Mouse (Mus musculus) ES-Bruce4 (cell line): ENCODE measurements around the gene Polr1c. TPM values are rescaled to one million over a fixed set of nuclear protein-coding genes. Genes with fewer than 3 reads are reported as not detected.

ENCODE experiments used
- H3K27ac ChIP-seq: 2 replicates; pipeline ENCODE4 v1.5.1; 2012; ENCODE audit warnings: low read length, inconsistent platforms; ENCODE audit not compliant: insufficient read depth
- H3K27me3 ChIP-seq: 2 replicates; pipeline ENCODE4 v1.6.1; 2012; ENCODE audit warnings: mild to moderate bottlenecking, low read length, inconsistent platforms; ENCODE audit not compliant: control insufficient read depth, poor library complexity, insufficient read depth, severe bottlenecking
- H3K36me3 ChIP-seq: 2 replicates; pipeline ENCODE4 v1.6.1; 2012; ENCODE audit warnings: inconsistent platforms, mild to moderate bottlenecking, low read length, moderate library complexity; ENCODE audit not compliant: control insufficient read depth, poor library complexity, insufficient read depth, severe bottlenecking
- H3K4me1 ChIP-seq: one replicate; pipeline ENCODE4 v1.8.1; 2011; ENCODE audit warnings: low read length; ENCODE audit not compliant: control insufficient read depth, insufficient read depth
- H3K4me3 ChIP-seq: 2 replicates; pipeline ENCODE4 v1.5.1; 2011; ENCODE audit warnings: low read depth, mild to moderate bottlenecking, low read length
- H3K9ac ChIP-seq: 2 replicates; pipeline ENCODE4 v1.6.1; 2012; ENCODE audit warnings: low read depth, mild to moderate bottlenecking, inconsistent platforms; ENCODE audit not compliant: poor library complexity, severe bottlenecking
- H3K9me3 ChIP-seq: replicated peaks from 2 replicates; pipeline ENCODE4 v1.6.1; 2012; ENCODE audit warnings: mild to moderate bottlenecking, low read length, inconsistent platforms; ENCODE audit not compliant: control insufficient read depth, poor library complexity, insufficient read depth, severe bottlenecking
- CTCF ChIP-seq: IDR thresholded peaks from one replicate; pipeline ENCODE4 v1.8.1; 2011; ENCODE audit warnings: low read depth, low read length
- EP300 ChIP-seq: IDR thresholded peaks from 2 replicates; pipeline ENCODE4 v1.6.1; 2011; ENCODE audit warnings: low read depth, low read length; ENCODE audit not compliant: insufficient read depth
- POLR2A ChIP-seq: IDR thresholded peaks from one replicate; pipeline ENCODE4 v1.8.1; 2011; ENCODE audit warnings: low read length; ENCODE audit not compliant: insufficient read depth
- polyA plus RNA-seq: library from polyadenylated mRNA; stranded (reverse); fragments of >200 nt; gene quantifications from 2 replicates; pipeline ENCODE4 v1.2.4, GENCODE M21; 2011; ENCODE audit warnings: low read depth; ENCODE audit not compliant: missing spikeins, insufficient read depth, insufficient read length

Polr1c gene
- polyA plus RNA-seq, 1 experiment = 106 TPM

DNA sequence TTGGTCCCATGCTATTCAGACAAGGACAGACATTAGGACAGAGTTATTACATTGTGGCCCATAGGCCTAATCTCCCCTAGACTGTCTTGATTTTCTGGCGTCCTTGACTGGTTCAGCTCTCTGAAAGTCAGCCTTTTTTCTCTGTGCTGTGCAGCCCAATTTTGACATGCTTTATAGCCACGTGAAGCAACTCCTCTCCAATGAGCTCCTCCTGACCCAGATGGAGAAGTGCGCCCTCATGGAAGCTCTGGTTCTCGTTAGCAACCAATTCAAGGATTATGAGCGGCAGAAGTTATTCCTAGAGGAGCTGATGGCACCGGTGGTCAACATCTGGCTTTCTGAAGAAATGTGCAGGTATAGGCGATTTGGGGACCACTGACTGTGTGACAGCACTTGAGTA, 20.3 kb downstream of the Polr1c start:
- H3K4me3 ChIP-seq = no peak overlapping the region
- H3K36me3 ChIP-seq = peaks cover 87% of the 10 kb centered on the region
- no peak overlapping the region for H3K9ac ChIP-seq
- H3K4me1 ChIP-seq = no peaks in the 10 kb centered on the region
- no peak for TF ChIP-seq CTCF
- no peak for TF ChIP-seq POLR2A
- no peak for TF ChIP-seq EP300
- no peaks in the 10 kb centered on the region for H3K9me3 ChIP-seq
- no peak overlapping the region for H3K27ac ChIP-seq
- H3K27me3 ChIP-seq = no peaks in the 10 kb centered on the region

DNA sequence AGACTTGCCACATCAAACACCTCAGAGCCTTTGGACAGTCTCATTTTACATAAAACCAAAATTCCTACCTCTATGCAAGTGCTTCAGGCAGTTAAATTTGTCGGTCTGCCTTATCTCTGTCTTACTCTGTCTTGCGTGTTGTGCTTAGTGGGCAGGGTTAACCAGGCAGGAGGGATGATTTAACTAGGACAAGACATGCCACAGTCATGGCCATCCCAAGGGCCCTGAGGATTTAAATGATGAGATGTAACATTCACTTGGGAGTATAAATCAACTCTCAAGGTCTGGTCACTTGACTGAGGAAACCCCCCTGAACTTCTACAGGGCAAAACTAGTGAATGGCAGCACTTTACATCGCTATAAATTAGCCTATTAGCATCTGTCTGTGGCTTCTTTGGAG, 26.3 kb downstream of the Polr1c start:
- no peaks in the 10 kb centered on the region for H3K4me1 ChIP-seq
- no peak overlapping the region for H3K27ac ChIP-seq
- H3K9me3 ChIP-seq = no peaks in the 10 kb centered on the region
- TF ChIP-seq EP300 = no peak
- no peak for TF ChIP-seq CTCF
- no peak for TF ChIP-seq POLR2A
- no peaks in the 10 kb centered on the region for H3K27me3 ChIP-seq
- no peak overlapping the region for H3K9ac ChIP-seq
- no peak overlapping the region for H3K4me3 ChIP-seq
- peaks cover 92% of the 10 kb centered on the region for H3K36me3 ChIP-seq

DNA sequence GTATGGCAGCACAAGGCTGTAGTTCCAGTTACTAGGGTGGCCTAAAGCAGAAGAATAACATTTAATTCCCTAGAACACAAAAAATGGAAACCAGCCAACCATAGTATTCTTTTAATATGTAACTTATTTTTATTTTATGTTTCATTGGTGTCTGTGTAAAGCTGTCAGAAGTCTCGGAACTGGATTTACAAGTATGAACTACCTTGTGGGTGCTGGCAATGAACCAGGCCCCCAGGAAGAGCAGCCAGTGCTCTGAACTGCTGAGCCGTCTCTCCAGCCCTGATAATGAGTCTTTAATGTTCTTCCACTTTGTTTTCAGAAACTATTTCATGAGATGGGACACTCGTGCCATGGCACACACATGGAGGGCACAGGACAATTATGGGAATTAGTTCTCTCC, 37.3 kb downstream of the Polr1c start:
- Histone ChIP-seq H3K4me1 (no peaks in the 10 kb centered on the region), H3K27ac (no peak overlapping the region), H3K9me3 (no peaks in the 10 kb centered on the region), H3K36me3 (peaks cover 83% of the 10 kb centered on the region), H3K4me3 (no peak overlapping the region), H3K9ac (no peak overlapping the region), H3K27me3 (no peaks in the 10 kb centered on the region)
- no peak for TF ChIP-seq EP300
- TF ChIP-seq POLR2A = no peak
- TF ChIP-seq CTCF = no peak

DNA sequence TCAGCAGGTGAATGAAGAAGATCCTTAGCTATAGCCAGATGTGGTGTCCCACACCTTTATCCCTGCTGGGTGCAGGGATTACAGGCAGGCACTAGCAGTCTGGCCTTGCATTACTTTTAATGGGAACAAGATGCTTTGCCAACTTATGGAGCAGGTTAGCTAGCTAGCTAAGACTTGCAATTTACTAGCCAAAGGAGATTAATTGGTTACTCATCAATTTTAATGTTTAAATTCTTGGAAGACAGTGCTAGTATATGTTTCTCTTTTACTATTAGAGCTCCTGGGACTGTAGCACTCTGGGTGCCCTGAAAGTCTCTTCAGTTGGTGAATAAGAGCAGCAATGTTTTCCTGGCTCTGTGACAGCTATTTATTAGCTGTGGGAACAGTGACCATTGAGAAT, 41.2 kb downstream of the Polr1c start:
- H3K9ac ChIP-seq = no peak overlapping the region
- H3K9me3 ChIP-seq = no peaks in the 10 kb centered on the region
- H3K4me3 ChIP-seq = no peak overlapping the region
- H3K27me3 ChIP-seq = no peaks in the 10 kb centered on the region
- no peak for TF ChIP-seq CTCF
- TF ChIP-seq EP300 = no peak
- TF ChIP-seq POLR2A = no peak
- H3K27ac ChIP-seq = no peak overlapping the region
- peaks cover 58% of the 10 kb centered on the region for H3K36me3 ChIP-seq
- H3K4me1 ChIP-seq = no peaks in the 10 kb centered on the region

DNA sequence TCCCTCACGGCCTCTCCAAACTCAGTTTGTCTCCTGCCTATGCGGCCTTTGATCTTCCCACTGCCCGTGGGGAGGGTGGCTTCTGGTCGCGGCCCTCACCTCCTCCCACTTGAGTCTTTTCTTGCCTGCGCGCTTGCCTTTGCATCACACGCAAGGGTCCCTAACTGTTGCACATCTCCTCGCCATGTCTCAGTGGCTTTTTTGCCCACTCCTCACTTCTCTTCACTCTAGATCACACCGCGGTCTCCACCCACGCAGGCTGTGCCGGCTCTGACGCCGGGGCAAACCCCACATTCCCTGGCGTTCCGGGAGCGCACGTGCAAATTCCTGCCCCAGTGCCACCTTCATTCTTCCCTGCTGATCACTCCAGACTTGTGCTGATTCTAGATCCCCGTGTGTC, 44.8 kb downstream of the Polr1c start:
- peaks cover 39% of the 10 kb centered on the region for H3K36me3 ChIP-seq

DNA sequence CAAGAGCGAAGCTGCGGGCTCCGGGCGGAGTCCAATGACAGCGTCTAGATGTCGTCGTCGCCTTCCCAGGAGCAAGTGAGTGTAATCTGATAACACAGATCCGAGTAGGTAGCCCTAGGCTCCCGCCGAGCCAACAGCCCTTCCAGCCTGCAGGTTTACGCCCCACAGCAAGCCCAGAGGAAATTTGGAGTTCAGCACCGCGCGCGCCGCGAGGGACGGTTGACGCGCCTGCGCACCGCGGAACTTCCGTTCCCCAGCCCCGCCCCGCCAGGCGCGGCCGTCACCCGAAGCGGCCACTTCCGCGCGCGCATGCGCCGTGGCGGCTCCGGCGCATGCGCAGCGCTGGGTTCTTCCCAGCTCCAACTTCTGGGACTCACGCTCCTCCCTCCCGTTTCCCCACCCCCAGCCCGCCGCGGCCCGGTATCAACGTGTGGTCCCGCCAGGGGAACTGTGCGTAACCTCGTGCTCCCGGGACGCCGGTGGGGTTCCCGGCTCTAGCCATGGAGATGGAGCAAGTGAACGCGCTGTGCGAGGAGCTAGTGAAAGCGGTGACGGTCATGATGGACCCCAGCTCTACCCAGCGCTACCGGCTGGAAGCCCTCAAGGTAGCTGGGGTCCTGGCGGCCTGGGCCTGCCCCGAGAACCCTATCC, 45.3 kb downstream of the Polr1c start, which contains the start of the genes Polh and Xpo5:
Gene Polh, minus strand, starts transcription at position 225 of the 651 bp plus-strand sequence.
Gene Xpo5, plus strand, starts transcription at position 362 of the 651 bp plus-strand sequence.
- Histone ChIP-seq H3K36me3 (peaks cover 38% of the 10 kb centered on the region), H3K9ac (peak within 1 kb of the TSS; percentile 94), H3K27me3 (no peaks in the 10 kb centered on the region), H3K9me3 (no peaks in the 10 kb centered on the region), H3K27ac (peak within 1 kb of the TSS; percentile 47), H3K4me1 (no peaks in the 10 kb centered on the region), H3K4me3 (peak within 1 kb of the TSS; percentile 94)
- TF ChIP-seq CTCF = no peak
- TF ChIP-seq EP300 = peak; percentile 73
- TF ChIP-seq POLR2A = peak; percentile 44

More for the DNA sequence above, 44.8 kb downstream of the Polr1c start:
- no peaks in the 10 kb centered on the region for H3K27me3 ChIP-seq
- H3K27ac ChIP-seq = peak overlapping the region; percentile 21
- peak overlapping the region; percentile 94 for H3K4me3 ChIP-seq
- H3K4me1 ChIP-seq = no peaks in the 10 kb centered on the region
- TF ChIP-seq CTCF (no peak), POLR2A (no peak), EP300 (no peak)
- H3K9ac ChIP-seq = peak overlapping the region; percentile 94
- no peaks in the 10 kb centered on the region for H3K9me3 ChIP-seq
